9 mouse cellular contexts compared by ENCODE assay signal in genomic region chr5:3355560-3356260, GRCm38 (mm10). TPM values are rescaled to one million over a fixed set of nuclear protein-coding genes. Genes with fewer than 3 reads are reported as not detected.
DNase-seq lines count a peak whose midpoint lies in the region; ATAC-seq and TF ChIP-seq lines count a peak whose summit lies in the region.
"Had no signal": no experiment of that assay in that cellular context is flagged by ENCODE, and none has a peak within 500 bp of the region (broad histone marks: within the 10 kb centered on the region; RNA-seq: fewer than 3 reads in every experiment).

No protein-coding gene starts in this region.

- H3K36me3 ChIP-seq in liver, adult 2 months (ENCODE audit: control insufficient read depth, insufficient read depth, low read length): no peaks in the 10 kb centered on the region
- no peaks in the 10 kb centered on the region for H3K36me3 ChIP-seq in liver, embryonic 11.5 days (ENCODE audit: control insufficient read depth, insufficient read depth, low read length)
- H3K36me3 ChIP-seq: embryonic facial prominence, embryonic 12.5 days had no signal

- peak; percentile 51 for DNase-seq in liver, adult 2 months (ENCODE audit: extremely low read depth, low read depth, low spot score)
- no peak for DNase-seq in liver, embryonic 11.5 days (ENCODE audit: low spot score)
- peak; percentile 65 for DNase-seq in heart, postnatal 4 days
- DNase-seq in layer of hippocampus, postnatal 36 days: no peak
- DNase-seq in cerebellum, adult 9-11 months: no peak

- no peak overlapping the region for H3K4me3 ChIP-seq in liver, adult 2 months (ENCODE audit: insufficient read depth, low read depth, low read length)
- H3K4me3 ChIP-seq in liver, embryonic 11.5 days (ENCODE audit: low read depth, low read length): no peak overlapping the region
- no peak overlapping the region for H3K4me3 ChIP-seq in bone marrow macrophage, adult 2 months (ENCODE audit: insufficient read depth, low read length)
- H3K4me3 ChIP-seq: embryonic facial prominence, embryonic 12.5 days had no signal

- peaks cover 4% of the 10 kb centered on the region; the same call in 1 of the 2 replicates for H3K4me1 ChIP-seq in liver, adult 2 months (ENCODE audit: control insufficient read depth, insufficient read depth, low read length)
- H3K4me1 ChIP-seq in liver, embryonic 11.5 days (replicated peaks; ENCODE audit: control insufficient read depth, insufficient read depth, low read length): peaks cover 7% of the 10 kb centered on the region; the same call in 1 of the 2 replicates
- peaks cover 45% of the 10 kb centered on the region for H3K4me1 ChIP-seq in bone marrow macrophage, adult 2 months (ENCODE audit: control insufficient read depth, insufficient read depth, low read length)
- H3K4me1 ChIP-seq: embryonic facial prominence, embryonic 12.5 days had no signal

- no peak for TF ChIP-seq POLR2A in liver, adult 2 months (IDR thresholded peaks at IDR 0.05; ENCODE audit: extremely low read depth, insufficient read depth, low read length)
- TF ChIP-seq POLR2A in bone marrow macrophage, adult 2 months (IDR thresholded peaks at IDR 0.05; ENCODE audit: borderline replicate concordance, low read depth, low read length): no peak

- no peak overlapping the region for H3K4me2 ChIP-seq in liver, embryonic 11.5 days
- H3K4me2 ChIP-seq: embryonic facial prominence, embryonic 12.5 days; hindbrain, embryonic 14.5 days had no signal

- H3K9me3 ChIP-seq in liver, embryonic 11.5 days (ENCODE audit: control insufficient read depth, low read length): no peaks in the 10 kb centered on the region
- H3K9me3 ChIP-seq: embryonic facial prominence, embryonic 12.5 days had no signal

- no peak overlapping the region for H3K9ac ChIP-seq in liver, adult 2 months (ENCODE audit: low read depth, low read length)
- H3K9ac ChIP-seq in liver, embryonic 11.5 days (ENCODE audit: low read depth, low read length): no peak overlapping the region
- H3K9ac ChIP-seq: embryonic facial prominence, embryonic 12.5 days; hindbrain, embryonic 14.5 days had no signal

- no peak for TF ChIP-seq CTCF in liver, adult 2 months (IDR thresholded peaks at IDR 0.05; ENCODE audit: low read depth, low read length)
- TF ChIP-seq CTCF in bone marrow macrophage, adult 2 months (IDR thresholded peaks at IDR 0.05; ENCODE audit: low read depth, low read length): no peak

- 67% methylated on average over 11 of the region's 11 CpGs for WGBS in liver, adult 2 months
- 85% methylated on average over 11 of the region's 11 CpGs for WGBS in liver, embryonic 11.5 days

- no peaks in the 10 kb centered on the region for H3K27me3 ChIP-seq in liver, adult 2 months (ENCODE audit: control insufficient read depth, insufficient read depth, low read length)
- no peaks in the 10 kb centered on the region for H3K27me3 ChIP-seq in liver, embryonic 11.5 days (replicated peaks; ENCODE audit: control insufficient read depth, insufficient read depth, low read length)
- H3K27me3 ChIP-seq: embryonic facial prominence, embryonic 12.5 days had no signal

- peaks cover 3% of the 10 kb centered on the region; the same call in 1 of the 2 replicates for H3K79me2 ChIP-seq in liver, adult 2 months (ENCODE audit: control insufficient read depth, insufficient read depth, low read length)

- H3K27ac ChIP-seq in liver, adult 2 months (replicated peaks; ENCODE audit: insufficient read depth, low read depth, low read length): no peak overlapping the region
- no peak overlapping the region for H3K27ac ChIP-seq in liver, embryonic 11.5 days (ENCODE audit: low read depth, low read length)
- H3K27ac ChIP-seq in bone marrow macrophage, adult 2 months (ENCODE audit: insufficient read depth, low read depth, low read length): peak overlapping the region; percentile 48
- H3K27ac ChIP-seq: embryonic facial prominence, embryonic 12.5 days; hindbrain, embryonic 14.5 days had no signal

- no peak for ATAC-seq in liver, embryonic 11.5 days (replicated peaks; ENCODE audit: low FRiP score)
- ATAC-seq in CD4-positive, CD25-positive, alpha-beta regulatory T cell, adult 4 months: peak; percentile 81

RNA-seq across cellular contexts. Expression of gene Cdk6, which starts 14.4 kb away (rescaled TPM):
- total RNA-seq in liver, adult 2 months (2014; rRNA removed): 9.1 and 9.9 TPM in 2 replicates
- 4.6 and 6.1 TPM in 2 replicates for polyA plus RNA-seq in liver, adult 2 months (2012; rRNA removed)
- polyA plus RNA-seq in liver, embryonic 11.5 days (2014; fragmentation: Nextera tagmentation; extraction: Ambion mirVana): 49.1 and 51.2 TPM in 2 replicates
- polyA plus RNA-seq in CD4-positive, CD25-positive, alpha-beta regulatory T cell, adult 4 months (2017; shearing (Covaris generic)): 10 to 100 TPM; 20.8 to 22.3 TPM
- polyA plus RNA-seq in bone marrow macrophage, adult 2 months (2012; ENCODE audit: insufficient read depth, insufficient read length, missing spikeins): 24.1 and 25.7 TPM in 2 replicates
- 10 to 100 TPM; 45.6 to 47.5 TPM for total RNA-seq in heart, postnatal 4 days (2021)
- total RNA-seq in layer of hippocampus, postnatal 36 days (2021): 1 to 10 TPM; 4.4 to 4.6 TPM

Comparison
In these comparisons a context has a peak if more than half of its experiments do, and no peak if none do; other contexts are left out.
1. DNase-seq: peak in liver, adult 2 months (single experiment) and heart, postnatal 4 days (single experiment); none in liver, embryonic 11.5 days (single experiment), layer of hippocampus, postnatal 36 days (0 of 2) and cerebellum, adult 9-11 months (single experiment).